Mouse (Mus musculus): Measurements from ENCODE around the gene P2rx7. TPM values are rescaled to one million over a fixed set of nuclear protein-coding genes. Genes with fewer than 3 reads are reported as not detected.

P2rx7 gene
- polyA plus RNA-seq, 1 experiment: not detected

- no peak for TF ChIP-seq POLR2A (IDR thresholded peaks at IDR 0.05; ENCODE audit: insufficient read depth, low read depth, low read length)
- TF ChIP-seq CTCF (IDR thresholded peaks at IDR 0.05; ENCODE audit: insufficient read depth, low read depth, low read length): no peak
- H3K4me1 ChIP-seq (ENCODE audit: control insufficient read depth, insufficient read depth, low read length): peaks cover 9% of the 10 kb centered on the region
- no peak overlapping the region for H3K27ac ChIP-seq (ENCODE audit: insufficient read depth, low read depth, low read length)
- WGBS: 92% methylated on average over 5 of the region's 5 CpGs
- H3K4me3 ChIP-seq (ENCODE audit: insufficient read depth, low read depth, low read length): no peak overlapping the region
Measured at GRCm38 (mm10) chr5:122622526-122622925, 21.2 kb upstream of the P2rx7 start.

GRCm38 (mm10) chr5:122623861-122624260, 19.9 kb upstream of the P2rx7 start:
- peaks cover 9% of the 10 kb centered on the region for H3K4me1 ChIP-seq (ENCODE audit: control insufficient read depth, insufficient read depth, low read length)
- no peak for TF ChIP-seq POLR2A (IDR thresholded peaks at IDR 0.05; ENCODE audit: insufficient read depth, low read depth, low read length)
- no peak for TF ChIP-seq CTCF (IDR thresholded peaks at IDR 0.05; ENCODE audit: insufficient read depth, low read depth, low read length)
- no peak overlapping the region for H3K4me3 ChIP-seq (ENCODE audit: insufficient read depth, low read depth, low read length)
- H3K27ac ChIP-seq (ENCODE audit: insufficient read depth, low read depth, low read length): no peak overlapping the region
- 85% methylated on average over 9 of the region's 9 CpGs for WGBS

- TF ChIP-seq CTCF (IDR thresholded peaks at IDR 0.05; ENCODE audit: insufficient read depth, low read depth, low read length) (no peak), POLR2A (IDR thresholded peaks at IDR 0.05; ENCODE audit: insufficient read depth, low read depth, low read length) (no peak)
- no peak overlapping the region for H3K27ac ChIP-seq (ENCODE audit: insufficient read depth, low read depth, low read length)
- H3K4me1 ChIP-seq (ENCODE audit: control insufficient read depth, insufficient read depth, low read length): peaks cover 6% of the 10 kb centered on the region
- no peak overlapping the region for H3K4me3 ChIP-seq (ENCODE audit: insufficient read depth, low read depth, low read length)
- 86% methylated on average over 11 of the region's 11 CpGs for WGBS
Measured at GRCm38 (mm10) chr5:122624952-122625479, 18.7 kb upstream of the P2rx7 start.

GRCm38 (mm10) chr5:122625565-122626252, 18.0 kb upstream of the P2rx7 start:
- TF ChIP-seq CTCF (IDR thresholded peaks at IDR 0.05; ENCODE audit: insufficient read depth, low read depth, low read length) (no peak), POLR2A (IDR thresholded peaks at IDR 0.05; ENCODE audit: insufficient read depth, low read depth, low read length) (no peak)
- H3K4me1 ChIP-seq (ENCODE audit: control insufficient read depth, insufficient read depth, low read length): peaks cover 5% of the 10 kb centered on the region
- H3K4me3 ChIP-seq (ENCODE audit: insufficient read depth, low read depth, low read length): no peak overlapping the region
- H3K27ac ChIP-seq (ENCODE audit: insufficient read depth, low read depth, low read length): no peak overlapping the region
- 89% methylated on average over 14 of the region's 14 CpGs for WGBS

GRCm38 (mm10) chr5:122627243-122627642, 16.5 kb upstream of the P2rx7 start:
- H3K27ac ChIP-seq (ENCODE audit: insufficient read depth, low read depth, low read length): no peak overlapping the region
- 34% methylated on average over 2 of the region's 2 CpGs for WGBS
- no peaks in the 10 kb centered on the region for H3K4me1 ChIP-seq (ENCODE audit: control insufficient read depth, insufficient read depth, low read length)
- TF ChIP-seq CTCF (IDR thresholded peaks at IDR 0.05; ENCODE audit: insufficient read depth, low read depth, low read length) (no peak), POLR2A (IDR thresholded peaks at IDR 0.05; ENCODE audit: insufficient read depth, low read depth, low read length) (no peak)
- H3K4me3 ChIP-seq (ENCODE audit: insufficient read depth, low read depth, low read length): no peak overlapping the region

- WGBS: 91% methylated on average over 8 of the region's 8 CpGs
- H3K4me1 ChIP-seq (ENCODE audit: control insufficient read depth, insufficient read depth, low read length): peaks cover 13% of the 10 kb centered on the region
Measured at GRCm38 (mm10) chr5:122635228-122635627, 8.5 kb upstream of the P2rx7 start.

GRCm38 (mm10) chr5:122636308-122636707, 7.4 kb upstream of the P2rx7 start:
- H3K4me3 ChIP-seq (ENCODE audit: insufficient read depth, low read depth, low read length): no peak overlapping the region
- 44% methylated on average over 9 of the region's 9 CpGs for WGBS
- H3K27ac ChIP-seq (ENCODE audit: insufficient read depth, low read depth, low read length): no peak overlapping the region
- peaks cover 13% of the 10 kb centered on the region for H3K4me1 ChIP-seq (ENCODE audit: control insufficient read depth, insufficient read depth, low read length)
- TF ChIP-seq CTCF (IDR thresholded peaks at IDR 0.05; ENCODE audit: insufficient read depth, low read depth, low read length) (no peak), POLR2A (IDR thresholded peaks at IDR 0.05; ENCODE audit: insufficient read depth, low read depth, low read length) (no peak)

More at GRCm38 (mm10) chr5:122635228-122635627, 8.5 kb upstream of the P2rx7 start:
- H3K4me3 ChIP-seq (ENCODE audit: insufficient read depth, low read depth, low read length): no peak overlapping the region
- no peak overlapping the region for H3K27ac ChIP-seq (ENCODE audit: insufficient read depth, low read depth, low read length)
- TF ChIP-seq POLR2A (IDR thresholded peaks at IDR 0.05; ENCODE audit: insufficient read depth, low read depth, low read length): no peak
- no peak for TF ChIP-seq CTCF (IDR thresholded peaks at IDR 0.05; ENCODE audit: insufficient read depth, low read depth, low read length)

GRCm38 (mm10) chr5:122636958-122637357, 6.8 kb upstream of the P2rx7 start:
- Histone ChIP-seq H3K4me3 (ENCODE audit: insufficient read depth, low read depth, low read length) (peak overlapping the region; percentile 22; the same call in 1 of the 2 replicates), H3K27ac (ENCODE audit: insufficient read depth, low read depth, low read length) (no peak overlapping the region), H3K4me1 (ENCODE audit: control insufficient read depth, insufficient read depth, low read length) (peaks cover 13% of the 10 kb centered on the region)
- 29% methylated on average over 16 of the region's 16 CpGs for WGBS
- TF ChIP-seq POLR2A (IDR thresholded peaks at IDR 0.05; ENCODE audit: insufficient read depth, low read depth, low read length) (no peak), CTCF (IDR thresholded peaks at IDR 0.05; ENCODE audit: insufficient read depth, low read depth, low read length) (no peak)

GRCm38 (mm10) chr5:122638296-122638695, 5.4 kb upstream of the P2rx7 start:
- H3K4me3 ChIP-seq (ENCODE audit: insufficient read depth, low read depth, low read length): no peak overlapping the region
- H3K4me1 ChIP-seq (ENCODE audit: control insufficient read depth, insufficient read depth, low read length): peaks cover 15% of the 10 kb centered on the region
- 91% methylated on average over 2 of the region's 2 CpGs for WGBS
- no peak for TF ChIP-seq POLR2A (IDR thresholded peaks at IDR 0.05; ENCODE audit: insufficient read depth, low read depth, low read length)
- TF ChIP-seq CTCF (IDR thresholded peaks at IDR 0.05; ENCODE audit: insufficient read depth, low read depth, low read length): no peak
- H3K27ac ChIP-seq (ENCODE audit: insufficient read depth, low read depth, low read length): no peak overlapping the region

All from olfactory bulb, adult 2 months (tissue).